In genomic region chr6:99104446-99104845, GRCm38 (mm10) we compare ENCODE assay signal across 16 mouse cellular contexts.
"Had no signal": no experiment of that assay in that cellular context is flagged by ENCODE, and none has a peak within 500 bp of the region (broad histone marks: within the 10 kb centered on the region; RNA-seq: fewer than 3 reads in every experiment).

No protein-coding gene starts in this region.

- H3K4me3 ChIP-seq: layer of hippocampus, adult 2 months; limb, embryonic 12.5 days; liver, embryonic 13.5 days; lung, embryonic 15.5 days; megakaryocyte, embryonic 14.5 days had no signal

- ATAC-seq: liver, postnatal 0 days had no signal

- DNase-seq: kidney, postnatal 10 days; kidney, postnatal 4 days; liver; liver, embryonic 13.5 days; liver, postnatal 0 days; lung, postnatal 14 days; right cerebral cortex, postnatal 4 days; spleen, adult 18-20 months; thymus, adult 18-20 months; thymus, postnatal 14 days had no signal

- H3K27me3 ChIP-seq: limb, embryonic 12.5 days; liver, embryonic 13.5 days; lung, embryonic 15.5 days; megakaryocyte, embryonic 14.5 days had no signal

- H3K9me3 ChIP-seq: limb, embryonic 12.5 days; liver, embryonic 13.5 days; lung, embryonic 15.5 days had no signal

- H3K27ac ChIP-seq: layer of hippocampus, adult 2 months; limb, embryonic 12.5 days; liver, embryonic 13.5 days; lung, embryonic 15.5 days; macrophage had no signal

- H3K4me2 ChIP-seq: limb, embryonic 12.5 days; liver, embryonic 13.5 days; lung, embryonic 15.5 days; midbrain, embryonic 11.5 days had no signal

- H3K36me3 ChIP-seq: limb, embryonic 12.5 days; liver, embryonic 13.5 days; lung, embryonic 15.5 days had no signal

- H3K9ac ChIP-seq: limb, embryonic 12.5 days; liver, embryonic 13.5 days; liver, postnatal 0 days; lung, embryonic 15.5 days had no signal
